Mouse (Mus musculus) thymus, postnatal 25 days (tissue): ENCODE measurements at regions not wholly inside any gene's neighbourhood (a gene's known extent, or its start where the extent isn't known, plus 50 kb on each side); places are given as distances from the start of the nearest gene placed in this dataset.

ENCODE experiments used
- DNase-seq: peaks from one replicate; pipeline ENCODE4 v3.0.0; 2022

DNA sequence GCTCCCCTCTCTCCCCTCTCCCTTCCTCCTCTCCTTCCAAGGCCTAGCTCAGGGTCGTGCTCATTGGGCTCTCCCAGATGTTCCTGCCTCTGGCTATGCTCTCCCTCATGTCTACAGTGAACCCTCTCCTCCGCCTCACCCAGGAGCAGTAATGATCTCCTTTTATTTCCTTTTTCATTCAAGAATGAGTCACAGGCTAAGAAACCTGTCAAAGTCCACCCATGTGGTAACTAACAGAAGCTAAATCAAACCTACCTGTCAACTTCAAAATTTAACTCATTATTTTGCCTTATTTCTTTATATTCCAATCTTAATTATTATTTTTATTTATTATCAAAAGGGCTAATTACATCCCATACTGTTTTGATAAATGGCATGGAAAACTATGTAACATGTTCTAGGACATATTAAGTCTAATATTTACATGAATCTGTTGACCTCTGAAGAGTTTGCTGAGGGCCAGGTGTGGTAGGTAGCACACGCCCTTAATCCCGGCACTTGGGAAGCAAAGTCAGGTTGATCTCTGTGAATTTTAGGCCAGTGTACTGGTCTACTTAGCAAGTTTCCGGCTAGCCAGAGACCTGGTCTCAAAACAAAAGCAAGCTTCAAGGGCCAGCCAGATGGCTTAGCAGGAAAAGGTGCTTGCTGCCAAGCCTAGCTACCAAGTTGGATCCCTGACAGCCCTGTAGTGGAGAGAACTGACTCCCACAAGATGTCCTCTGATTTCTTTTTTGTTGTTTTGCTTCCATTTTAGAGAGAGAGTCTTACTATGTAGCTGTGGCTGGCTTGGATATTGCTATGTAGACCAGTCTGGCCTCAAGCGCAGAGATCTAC, 51.9 kb upstream of the Slc16a1 start:
- no peak for DNase-seq

DNA sequence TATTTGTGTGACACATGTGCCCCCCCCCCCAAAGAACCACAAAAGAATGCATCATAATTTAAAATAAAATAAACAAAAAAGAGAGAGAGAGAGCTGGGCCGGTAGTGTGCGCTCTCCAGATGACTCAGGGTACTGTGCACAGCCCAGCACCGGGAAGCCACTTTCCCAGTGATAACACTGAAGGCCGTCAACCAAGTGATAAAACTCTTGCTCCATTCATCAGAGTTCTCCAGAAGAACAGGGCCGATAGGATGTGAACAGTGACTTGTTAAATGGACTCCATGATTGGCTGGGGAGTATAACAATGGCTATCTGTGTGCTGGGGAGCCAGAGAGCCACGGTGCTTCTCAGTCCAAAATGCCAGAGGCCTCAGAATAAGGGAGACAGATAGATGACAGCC, 53.2 kb upstream of the Slc16a1 start:
- no peak for DNase-seq

DNA sequence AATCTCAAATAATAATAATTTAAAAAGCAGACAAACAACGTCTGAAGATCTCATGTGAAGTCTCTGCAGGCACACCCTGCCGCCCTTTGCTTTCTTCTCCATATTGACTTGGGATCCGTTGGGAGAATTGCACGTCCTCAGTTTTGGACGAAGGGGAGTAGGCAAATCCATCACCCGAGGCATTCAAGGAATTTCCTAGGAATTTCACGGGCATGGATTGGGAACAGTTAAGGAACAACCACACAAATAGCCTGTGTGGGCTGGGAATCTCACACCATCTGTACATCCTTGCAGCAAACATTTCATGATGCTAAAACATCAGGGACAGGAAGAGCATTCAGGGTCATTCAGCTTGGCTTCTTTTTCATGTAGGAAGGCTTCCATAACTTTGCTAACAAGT, 55.2 kb upstream of the Slc16a1 start:
- no peak for DNase-seq

DNA sequence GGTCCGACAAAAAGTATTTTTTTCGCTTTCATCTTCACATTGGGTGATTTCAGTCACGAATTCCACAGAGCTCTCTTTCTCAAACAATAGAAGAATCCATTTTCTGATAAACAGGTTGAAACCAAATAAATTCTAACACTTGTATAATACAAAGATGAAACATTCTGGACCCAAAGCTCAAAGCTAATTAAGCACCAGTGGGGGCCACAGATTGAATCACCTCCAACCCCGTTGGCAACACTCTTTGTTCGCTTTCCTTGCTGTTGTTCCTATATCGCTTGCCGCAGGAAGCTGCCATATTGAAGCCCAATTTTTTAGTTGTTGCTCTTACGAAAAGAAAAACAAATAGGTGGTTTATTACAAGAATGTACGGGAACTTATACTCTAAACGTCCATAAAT, 55.9 kb upstream of the Slc16a1 start:
- DNase-seq = no peak

DNA sequence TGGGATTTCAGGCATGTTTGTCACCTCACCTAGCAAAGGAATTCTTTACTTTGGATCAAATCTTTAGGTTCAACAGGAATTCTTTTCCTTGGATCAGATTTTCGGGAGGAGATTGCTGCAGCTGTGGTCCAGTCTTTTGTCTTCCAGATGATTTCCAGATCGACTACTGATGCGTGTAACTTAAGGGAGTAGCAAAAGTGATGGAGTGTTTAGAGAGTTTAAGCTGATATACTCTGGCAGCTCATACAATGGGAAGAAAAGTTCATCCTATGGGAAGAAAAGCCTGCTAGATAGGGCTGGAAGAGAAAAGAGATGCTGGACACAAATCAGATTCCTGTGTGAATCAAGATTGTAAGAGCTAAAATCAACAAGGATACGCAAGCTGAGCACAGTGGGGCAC, 59.3 kb upstream of the Slc16a1 start:
- DNase-seq = no peak

DNA sequence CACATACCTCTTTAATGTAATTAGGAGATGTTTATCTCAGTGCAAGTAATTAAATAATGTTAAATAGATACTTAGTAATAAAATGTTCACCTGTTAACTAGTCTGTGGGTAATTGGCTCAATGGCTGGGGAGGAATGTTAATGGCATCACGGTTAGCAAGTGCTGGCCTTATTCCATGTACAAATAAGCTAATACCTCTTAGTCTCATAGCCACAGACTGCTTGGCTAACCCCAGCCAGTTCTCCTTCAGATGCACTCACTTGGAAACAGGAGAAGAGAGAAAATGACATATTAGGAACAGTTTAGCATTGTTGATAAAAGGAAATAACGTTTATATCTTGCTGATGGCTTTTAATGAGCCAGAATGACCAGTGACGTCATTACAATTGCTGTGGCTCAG, 60.1 kb upstream of the Slc16a1 start:
- DNase-seq = no peak

DNA sequence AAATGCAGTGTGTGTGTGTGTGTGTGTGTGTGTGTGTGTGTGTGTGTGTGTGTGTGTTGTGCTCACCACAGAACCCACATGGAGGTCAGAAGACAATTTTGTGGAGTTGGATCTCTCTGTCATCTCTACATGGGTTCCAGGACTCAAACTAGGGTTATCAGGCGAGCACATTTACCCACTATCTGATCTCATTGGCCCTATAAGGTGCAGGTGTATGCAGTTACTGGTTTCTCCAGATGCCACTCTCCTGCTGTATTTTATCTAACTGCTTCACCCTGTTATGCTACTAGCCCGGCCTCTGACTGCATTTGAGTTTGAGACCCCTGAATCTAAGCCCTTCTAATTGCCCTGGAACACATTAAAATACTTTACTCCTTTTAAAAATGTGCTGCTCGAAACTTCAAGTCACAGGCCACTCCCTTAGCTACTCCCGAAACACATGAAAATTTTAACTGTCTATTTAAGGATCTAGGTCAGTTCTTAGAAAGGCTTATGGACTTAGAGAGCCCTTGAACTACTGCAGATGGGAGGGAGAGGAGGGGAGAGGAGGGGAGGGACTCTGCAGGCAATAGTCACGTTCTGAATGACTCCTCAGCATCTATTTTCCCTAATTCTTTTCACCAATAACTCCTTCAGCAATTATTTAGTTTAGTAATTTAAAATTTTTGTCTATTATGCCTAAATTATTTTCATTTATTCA, 61.1 kb upstream of the Slc16a1 start:
- DNase-seq = peak; percentile 26

- DNase-seq = no peak
These were observed 61.7 kb upstream of the Lrig2 start for GRCm38 (mm10) chr3:104573277-104573940.

DNA sequence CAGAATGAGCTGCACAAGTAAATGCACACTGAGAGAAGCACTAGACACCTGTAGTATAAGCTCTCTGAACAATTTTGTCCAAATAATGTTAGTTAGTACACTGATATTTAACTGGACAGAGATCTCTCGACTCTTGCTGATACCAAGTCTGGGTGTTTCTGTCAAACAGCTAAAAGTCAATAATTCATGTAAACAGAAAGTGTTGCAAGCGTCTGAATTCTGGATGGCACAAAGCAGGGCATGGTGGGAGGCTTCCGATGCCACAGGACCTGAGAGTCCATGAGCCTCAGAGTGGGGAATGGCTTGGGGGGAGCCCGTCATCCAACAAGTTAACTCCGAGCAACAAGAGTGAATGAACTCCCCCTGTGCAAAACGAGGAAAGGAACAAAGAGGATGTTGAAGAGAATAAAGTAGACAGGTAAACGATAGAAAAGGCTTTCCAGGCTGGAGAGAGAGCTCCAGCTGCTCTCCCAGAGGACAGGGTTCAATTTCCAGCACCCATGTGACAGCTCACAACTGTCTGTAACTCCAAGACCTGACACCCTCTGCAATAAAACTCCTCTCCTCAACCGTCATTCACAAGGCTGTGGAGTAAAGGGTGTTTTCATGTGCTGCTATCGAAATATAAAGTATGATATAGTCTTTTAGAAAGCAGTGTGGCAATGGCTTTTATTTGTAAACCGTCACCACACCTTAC, 60.4 kb upstream of the Lrig2 start:
- no peak for DNase-seq

DNA sequence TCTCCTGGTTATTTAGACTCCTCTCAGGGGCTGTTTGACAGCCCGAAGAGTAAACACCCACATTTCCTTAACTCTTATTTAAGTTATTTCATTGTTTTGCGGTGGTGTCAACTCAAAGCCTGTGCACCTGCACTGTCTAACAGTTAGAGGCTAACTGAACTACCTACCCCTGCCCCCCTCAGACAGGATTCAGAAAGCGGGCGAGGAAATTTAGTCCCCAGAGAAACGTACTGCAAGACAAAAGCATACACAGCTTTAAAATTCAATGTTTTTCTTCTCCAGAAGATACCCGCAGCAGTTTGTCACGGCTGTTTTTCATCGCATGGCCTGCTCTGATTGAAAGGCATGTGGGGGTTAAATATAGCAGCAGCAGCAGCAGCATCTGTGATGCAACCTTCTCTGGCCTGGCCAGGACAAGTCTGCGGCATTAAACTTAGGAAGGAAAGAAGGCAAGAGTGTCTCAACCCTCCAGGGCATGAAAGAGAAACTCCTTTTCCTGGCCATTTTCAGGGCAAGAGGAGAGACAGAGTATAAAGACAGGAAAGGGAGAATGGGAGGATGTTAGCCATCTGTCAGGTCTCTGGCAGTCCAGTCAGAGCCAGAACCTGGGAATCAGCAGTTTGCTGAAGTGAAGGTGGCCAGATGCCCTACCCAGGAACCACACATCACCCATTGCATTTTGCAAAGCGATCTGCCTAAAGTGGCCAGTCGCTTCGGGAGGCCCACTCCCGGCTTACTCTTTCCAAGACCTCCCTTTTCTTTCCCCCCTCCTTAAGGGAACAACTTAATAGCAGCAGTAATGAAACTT, 53.9 kb upstream of the Lrig2 start:
- DNase-seq = peak; percentile 81

DNA sequence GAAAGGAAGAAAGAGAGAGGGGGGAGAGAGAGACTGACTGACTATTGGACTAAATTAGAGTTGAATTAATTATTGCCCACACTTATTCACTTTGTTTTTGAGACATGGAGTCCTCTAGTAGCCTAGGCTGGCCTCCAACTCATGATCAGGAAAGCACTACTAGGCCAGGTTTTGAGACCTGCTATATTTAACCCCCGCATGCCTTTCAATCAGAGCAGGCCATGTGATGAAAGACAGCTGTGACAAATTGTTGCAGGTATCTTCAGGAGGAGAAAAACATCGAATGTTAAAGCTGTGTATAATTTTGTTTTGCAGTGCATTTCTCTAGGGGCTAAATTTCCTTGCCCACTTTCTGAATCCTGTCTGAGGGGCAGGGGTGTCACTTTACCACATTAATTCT, 53.1 kb upstream of the Lrig2 start:
- DNase-seq = no peak

- no peak for DNase-seq
These were observed 49.8 kb upstream of the Lrig2 start for GRCm38 (mm10) chr3:104561567-104561966.
